Comparison of ENCODE assay signal across 8 mouse cellular contexts in genomic region chr17:45686093-45686619, GRCm38 (mm10). TPM values are rescaled to one million over a fixed set of nuclear protein-coding genes. Genes with fewer than 3 reads are reported as not detected.
DNase-seq lines count a peak whose midpoint lies in the region; ATAC-seq and TF ChIP-seq lines count a peak whose summit lies in the region.

Gene Mrpl14 (plus strand): TSS chr17:45686322.

- peaks cover 41% of the 10 kb centered on the region for H3K36me3 ChIP-seq in G1E (replicated peaks)
- H3K36me3 ChIP-seq in lung, embryonic 16.5 days (ENCODE audit: control insufficient read depth, insufficient read depth, low read length) = no peaks in the 10 kb centered on the region

- H3K27me3 ChIP-seq in G1E (ENCODE audit: insufficient read depth, low read length) = no peaks in the 10 kb centered on the region
- no peaks in the 10 kb centered on the region for H3K27me3 ChIP-seq in cerebellum, adult 2 months (ENCODE audit: control insufficient read depth, insufficient read depth, low read length)
- no peaks in the 10 kb centered on the region for H3K27me3 ChIP-seq in lung, embryonic 16.5 days (ENCODE audit: control insufficient read depth, insufficient read depth, low read depth, low read length)

- peaks cover 50% of the 10 kb centered on the region for H3K4me1 ChIP-seq in G1E (ENCODE audit: insufficient read depth, low read depth, low read length)
- peaks cover 4% of the 10 kb centered on the region; the same call in 1 of the 2 replicates for H3K4me1 ChIP-seq in cerebellum, adult 2 months (ENCODE audit: control insufficient read depth, insufficient read depth, low read length)
- peaks cover 22% of the 10 kb centered on the region for H3K4me1 ChIP-seq in lung, embryonic 16.5 days (replicated peaks; ENCODE audit: control insufficient read depth, insufficient read depth, low read length)

- TF ChIP-seq POLR2A in cerebellum, adult 2 months (IDR thresholded peaks at IDR 0.05; ENCODE audit: borderline replicate concordance, insufficient read depth, low read length) = peak; percentile 75

- H3K4me2 ChIP-seq in lung, embryonic 16.5 days (ENCODE audit: low read depth, low read length) = peak within 1 kb of the TSS; percentile 73

- no peak for TF ChIP-seq CTCF in G1E (IDR thresholded peaks at IDR 0.05; ENCODE audit: low read depth, low read length)
- no peak for TF ChIP-seq CTCF in cerebellum, adult 2 months (IDR thresholded peaks at IDR 0.05; ENCODE audit: borderline replicate concordance, insufficient read depth, low read depth, low read length)

- H3K4me3 ChIP-seq in G1E (ENCODE audit: low read depth, low read length) = peak within 1 kb of the TSS; percentile 77
- H3K4me3 ChIP-seq in cerebellum, adult 2 months (replicated peaks; ENCODE audit: insufficient read depth, low read depth, low read length) = peak within 1 kb of the TSS; percentile 99
- peak within 1 kb of the TSS; percentile 94 for H3K4me3 ChIP-seq in lung, embryonic 16.5 days (ENCODE audit: low read length)

- ATAC-seq in G1E (ENCODE audit: extremely low read depth, insufficient number of reproducible peaks, low FRiP score, poor library complexity, severe bottlenecking) = peak; percentile 50
- peak; percentile 42 to 74 for ATAC-seq in hematopoietic stem cell, adult 5-6 weeks (replicated peaks in 1 of 2; ENCODE audit: insufficient read depth in 1 of 2, low FRiP score in 2 of 2, low TSS enrichment in 1 of 2, low read depth in 1 of 2, poor library complexity in 2 of 2, severe bottlenecking in 2 of 2)
- peak; percentile 89 for ATAC-seq in lung, embryonic 16.5 days (ENCODE audit: low read depth)

- peak; percentile 79 for DNase-seq in G1E (ENCODE audit: low spot score)
- peak; percentile 89 to 93 for DNase-seq in cerebellum, adult 2 months
- DNase-seq in forelimb bud, embryonic 11.5 days (ENCODE audit: low read depth, low spot score) = peak; percentile 93
- peak; percentile 54 for DNase-seq in layer of hippocampus, adult 9-10 months (ENCODE audit: low spot score)
- peak; percentile 87 for DNase-seq in ovary, postnatal 10 days (ENCODE audit: low spot score)
- peak; percentile 88 to 96 for DNase-seq in thymus, postnatal 10 days (ENCODE audit: low spot score in 2 of 2)

- WGBS in cerebellum, adult 2 months = 1% methylated on average over 49 of the region's 50 CpGs
- 0% methylated on average over 37 of the region's 50 CpGs for WGBS in lung, embryonic 16.5 days

- peak within 1 kb of the TSS; percentile 79 for H3K27ac ChIP-seq in cerebellum, adult 2 months (ENCODE audit: insufficient read depth, low read length)
- H3K27ac ChIP-seq in lung, embryonic 16.5 days (ENCODE audit: low read length) = peak within 1 kb of the TSS; percentile 85

- no peaks in the 10 kb centered on the region for H3K9me3 ChIP-seq in G1E (replicated peaks)
- no peaks in the 10 kb centered on the region for H3K9me3 ChIP-seq in lung, embryonic 16.5 days (ENCODE audit: control insufficient read depth, low read length)

- H3K9ac ChIP-seq in lung, embryonic 16.5 days (ENCODE audit: low read length) = peak within 1 kb of the TSS; percentile 97

RNA-seq across cellular contexts. Expression of gene Mrpl14, which starts in this region (rescaled TPM):
- total RNA-seq in G1E (2014; fragmentation: Nextera tagmentation) = 36.2 and 36.8 TPM in 2 replicates
- 17.3 and 29.6 TPM in 2 replicates for total RNA-seq in G1E (2017)
- 237 and 310 TPM in 2 replicates for polyA plus RNA-seq in G1E (2012)
- 78.4 and 84.2 TPM in 2 replicates for polyA plus RNA-seq in cerebellum, adult 2 months (2012; rRNA removed)
- 13.2 and 21.9 TPM in 2 replicates for total RNA-seq in hematopoietic stem cell, adult 5-6 weeks (2017)
- 191 and 214 TPM in 2 replicates for polyA plus RNA-seq in lung, embryonic 16.5 days (2015; fragmentation: Nextera tagmentation; extraction: Ambion mirVana)

Comparison
In these comparisons a context has a peak if more than half of its experiments do, and no peak if none do; other contexts are left out.
1. Peak in every context shown above with its lines: DNase-seq, ATAC-seq, H3K4me3 ChIP-seq and H3K27ac ChIP-seq.